Mouse (Mus musculus) midbrain, embryonic 13.5 days (tissue): Measurements from ENCODE around the gene Hfe2. TPM values are rescaled to one million over a fixed set of nuclear protein-coding genes. Genes with fewer than 3 reads are reported as not detected.

Experiments
- ATAC-seq: fragments of 200-750 bp; cut with Nextera tagmentation; 2 replicates; pipeline ENCODE4 v1.8.0; 2017; ENCODE audit warnings: mild to moderate bottlenecking, moderate TSS enrichment, moderate library complexity
- H3K27ac ChIP-seq: fragments of 300-500 bp; sonication (generic); 2 replicates; pipeline ENCODE4 v1.5.1; 2015; ENCODE audit warnings: inconsistent platforms, mild to moderate bottlenecking, moderate library complexity
- H3K27me3 ChIP-seq: fragments of 300-500 bp; sonication (generic); 2 replicates; pipeline ENCODE4 v1.6.1; 2015; ENCODE audit warnings: mild to moderate bottlenecking, inconsistent platforms
- H3K36me3 ChIP-seq: fragments of 300-500 bp; sonication (generic); 2 replicates; pipeline ENCODE4 v1.6.1; 2015; ENCODE audit warnings: mild to moderate bottlenecking, inconsistent platforms
- H3K4me1 ChIP-seq: fragments of 300-500 bp; sonication (generic); replicated peaks from 2 replicates; pipeline ENCODE4 v1.6.1; 2015; ENCODE audit warnings: inconsistent platforms
- H3K4me2 ChIP-seq: fragments of 300-500 bp; sonication (generic); replicated peaks from 2 replicates; pipeline ENCODE4 v1.6.1; 2015; ENCODE audit warnings: moderate library complexity, mild to moderate bottlenecking, inconsistent platforms
- H3K4me3 ChIP-seq: fragments of 300-500 bp; sonication (generic); replicated peaks from 2 replicates; pipeline ENCODE4 v1.5.1; 2015; ENCODE audit warnings: mild to moderate bottlenecking, inconsistent platforms
- H3K9ac ChIP-seq: fragments of 300-500 bp; sonication (generic); replicated peaks from 2 replicates; pipeline ENCODE4 v1.6.1; 2015; ENCODE audit warnings: mild to moderate bottlenecking, inconsistent platforms
- H3K9me3 ChIP-seq: fragments of 300-500 bp; sonication (generic); 2 replicates; pipeline ENCODE4 v1.6.1; 2016; ENCODE audit warnings: mild to moderate bottlenecking, inconsistent platforms
- WGBS: fragments of 180-500 bp; shearing (Covaris S2); methylation state at CpG from one replicate; pipeline ENCODE4 v1.1.7; 2015; 5-methylcytosine and 5-hydroxymethylcytosine counted together
- polyA plus RNA-seq: library from polyadenylated mRNA; unstranded; fragments of >200 nt; fragmentation: Nextera tagmentation; extraction: Ambion mirVana; gene quantifications from 2 replicates; pipeline ENCODE4 v1.2.1, GENCODE M21; 2015

Hfe2 gene
- polyA plus RNA-seq, 1 experiment from 2014 or later: 0.62 TPM

GRCm38 (mm10) chr3:96563267-96563666 lies 38.3 kb downstream of the Hfe2 start:
- H3K27ac ChIP-seq: no peak overlapping the region
- H3K4me2 ChIP-seq: no peak overlapping the region
- ATAC-seq: no peak
- no peak overlapping the region for H3K9ac ChIP-seq
- H3K27me3 ChIP-seq: no peaks in the 10 kb centered on the region
- WGBS: 93% methylated on average over 8 of the region's 8 CpGs
- peaks cover 34% of the 10 kb centered on the region for H3K4me1 ChIP-seq
- H3K36me3 ChIP-seq: peaks cover 21% of the 10 kb centered on the region
- no peaks in the 10 kb centered on the region for H3K9me3 ChIP-seq
- no peak overlapping the region for H3K4me3 ChIP-seq

DNA sequence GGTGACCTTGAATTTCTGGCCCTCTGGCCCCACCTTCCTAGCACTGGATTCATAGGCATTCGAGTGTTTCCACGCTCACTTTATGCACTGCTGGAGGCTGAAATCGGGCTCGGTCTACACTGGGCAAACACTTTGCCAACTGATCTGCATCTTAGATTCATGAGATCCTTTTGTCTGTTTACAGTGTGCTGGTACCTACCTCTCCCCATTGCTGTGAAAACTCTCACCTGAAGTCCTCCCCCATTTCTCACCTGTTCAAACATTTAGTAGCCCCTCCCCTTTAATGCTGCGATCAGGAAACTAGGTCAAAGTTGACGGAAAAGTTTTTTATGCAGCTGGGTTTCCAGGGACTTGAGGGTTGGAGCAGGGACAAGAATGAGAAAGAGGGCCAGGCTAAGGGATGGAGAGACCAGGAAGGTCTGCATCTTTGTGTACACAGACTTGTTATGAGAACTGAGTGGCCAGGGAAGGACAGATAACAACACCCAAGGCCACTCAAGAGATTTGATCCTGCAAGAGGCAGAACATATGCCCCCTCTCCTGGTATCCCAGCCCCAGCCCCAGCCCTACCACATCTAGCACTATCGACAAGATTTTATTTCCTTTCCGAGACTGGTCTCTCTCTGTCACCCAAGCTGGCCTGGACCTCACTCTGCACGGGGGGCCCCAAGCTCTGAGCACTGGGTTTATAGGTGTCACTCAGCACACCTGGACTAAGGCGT lies 39.1 kb downstream of the Hfe2 start:
- whole genome bisulfite sequencing: 83% methylated on average over 10 of the region's 10 CpGs

GRCm38 (mm10) chr3:96564633-96565032 lies 39.7 kb downstream of the Hfe2 start:
- WGBS: 82% methylated on average over 7 of the region's 7 CpGs
- Histone ChIP-seq H3K27me3 (no peaks in the 10 kb centered on the region), H3K9me3 (no peaks in the 10 kb centered on the region), H3K27ac (no peak overlapping the region), H3K36me3 (peaks cover 19% of the 10 kb centered on the region), H3K9ac (no peak overlapping the region), H3K4me1 (peaks cover 22% of the 10 kb centered on the region), H3K4me2 (no peak overlapping the region), H3K4me3 (no peak overlapping the region)
- no peak for ATAC-seq

More for the DNA sequence above, 39.1 kb downstream of the Hfe2 start:
- H3K4me1 ChIP-seq: peaks cover 27% of the 10 kb centered on the region
- ATAC-seq: no peak
- no peaks in the 10 kb centered on the region for H3K27me3 ChIP-seq
- H3K4me2 ChIP-seq: no peak overlapping the region
- H3K27ac ChIP-seq: no peak overlapping the region
- H3K9ac ChIP-seq: no peak overlapping the region
- H3K36me3 ChIP-seq: peaks cover 21% of the 10 kb centered on the region
- H3K4me3 ChIP-seq: no peak overlapping the region
- no peaks in the 10 kb centered on the region for H3K9me3 ChIP-seq

DNA sequence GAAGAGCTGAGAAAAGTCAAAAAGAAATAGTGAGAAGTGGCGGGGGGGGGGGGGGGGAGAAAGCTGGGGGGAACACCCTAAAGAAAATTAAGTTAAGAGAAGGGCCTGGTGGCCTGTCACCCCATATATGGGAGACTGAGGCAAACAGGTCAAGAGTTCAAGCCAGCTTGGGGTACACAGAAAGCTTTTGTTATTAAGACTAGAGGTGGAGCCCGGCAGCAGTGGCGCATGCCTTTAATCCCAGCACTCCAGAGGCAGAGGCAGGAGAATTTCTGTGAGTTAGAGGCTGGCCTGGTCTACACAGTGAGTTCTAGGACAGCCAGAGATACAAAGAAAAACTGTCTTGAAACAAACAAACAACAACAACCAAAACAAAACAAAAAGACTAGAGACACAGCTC lies 40.1 kb downstream of the Hfe2 start:
- Histone ChIP-seq H3K27me3 (no peaks in the 10 kb centered on the region), H3K9me3 (no peaks in the 10 kb centered on the region), H3K4me3 (no peak overlapping the region), H3K4me2 (no peak overlapping the region), H3K36me3 (peaks cover 14% of the 10 kb centered on the region), H3K4me1 (peaks cover 17% of the 10 kb centered on the region), H3K9ac (no peak overlapping the region), H3K27ac (no peak overlapping the region)
- 87% methylated on average over 3 of the region's 3 CpGs for WGBS
- no peak for ATAC-seq

GRCm38 (mm10) chr3:96566661-96567450 lies 41.9 kb downstream of the Hfe2 start:
- H3K4me2 ChIP-seq: no peak overlapping the region
- no peaks in the 10 kb centered on the region for H3K27me3 ChIP-seq
- H3K36me3 ChIP-seq: no peaks in the 10 kb centered on the region
- ATAC-seq: no peak
- H3K4me1 ChIP-seq: 0 out of 2 replicates have a peak, but pooled peaks cover 1% of the 10 kb centered on the region
- H3K9me3 ChIP-seq: no peaks in the 10 kb centered on the region
- H3K4me3 ChIP-seq: no peak overlapping the region
- no peak overlapping the region for H3K9ac ChIP-seq
- WGBS: 82% methylated on average over 8 of the region's 8 CpGs
- H3K27ac ChIP-seq: no peak overlapping the region

- Histone ChIP-seq H3K4me3 (no peak overlapping the region), H3K36me3 (no peaks in the 10 kb centered on the region), H3K27me3 (no peaks in the 10 kb centered on the region), H3K27ac (no peak overlapping the region), H3K9me3 (no peaks in the 10 kb centered on the region), H3K4me1 (no peaks in the 10 kb centered on the region), H3K4me2 (no peak overlapping the region), H3K9ac (no peak overlapping the region)
- 64% methylated on average over 8 of the region's 8 CpGs for WGBS
- ATAC-seq: no peak
These were observed 43.6 kb downstream of the Hfe2 start for GRCm38 (mm10) chr3:96568605-96569004.

- Histone ChIP-seq H3K9me3 (no peaks in the 10 kb centered on the region), H3K27ac (no peak overlapping the region), H3K4me3 (no peak overlapping the region), H3K4me1 (no peaks in the 10 kb centered on the region), H3K36me3 (no peaks in the 10 kb centered on the region), H3K27me3 (no peaks in the 10 kb centered on the region), H3K4me2 (no peak overlapping the region), H3K9ac (no peak overlapping the region)
- 87% methylated on average over 13 of the region's 13 CpGs for WGBS
- ATAC-seq: no peak
These were observed 44.5 kb downstream of the Hfe2 start for GRCm38 (mm10) chr3:96569506-96569905.

- WGBS: 89% methylated on average over 11 of the region's 11 CpGs
- H3K27ac ChIP-seq: no peak overlapping the region
- no peak overlapping the region for H3K4me3 ChIP-seq
- H3K9ac ChIP-seq: no peak overlapping the region
- no peaks in the 10 kb centered on the region for H3K4me1 ChIP-seq
- no peak for ATAC-seq
- H3K36me3 ChIP-seq: no peaks in the 10 kb centered on the region
- no peaks in the 10 kb centered on the region for H3K9me3 ChIP-seq
- no peak overlapping the region for H3K4me2 ChIP-seq
- no peaks in the 10 kb centered on the region for H3K27me3 ChIP-seq
These were observed 45.1 kb downstream of the Hfe2 start for GRCm38 (mm10) chr3:96569966-96570605.

DNA sequence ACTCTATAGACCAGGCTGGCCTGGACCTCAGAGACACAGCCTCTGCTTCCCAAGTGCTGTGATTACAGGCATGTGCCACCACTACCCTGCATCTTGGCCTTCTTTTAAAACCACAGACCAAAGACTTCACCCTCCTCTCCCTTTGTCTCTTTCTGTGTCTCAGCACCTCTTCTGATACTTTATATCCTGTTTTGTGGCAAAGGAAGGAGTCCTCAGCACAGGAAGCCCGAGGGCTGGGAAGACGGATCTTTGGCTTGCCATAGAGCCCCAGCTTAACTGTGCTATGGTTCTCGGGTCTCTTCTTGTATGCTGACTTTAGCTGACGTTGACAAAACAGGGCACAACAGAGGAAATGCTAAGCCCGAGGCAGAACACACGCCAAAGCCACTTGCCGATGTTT lies 45.7 kb downstream of the Hfe2 start:
- Histone ChIP-seq H3K27me3 (no peaks in the 10 kb centered on the region), H3K36me3 (no peaks in the 10 kb centered on the region), H3K4me1 (no peaks in the 10 kb centered on the region), H3K9ac (no peak overlapping the region), H3K27ac (no peak overlapping the region), H3K4me3 (no peak overlapping the region), H3K4me2 (no peak overlapping the region), H3K9me3 (no peaks in the 10 kb centered on the region)
- no peak for ATAC-seq
- 81% methylated on average over 7 of the region's 7 CpGs for WGBS

- no peak overlapping the region for H3K9ac ChIP-seq
- H3K4me3 ChIP-seq: no peak overlapping the region
- H3K27me3 ChIP-seq: no peaks in the 10 kb centered on the region
- H3K4me1 ChIP-seq: peaks cover 3% of the 10 kb centered on the region
- no peaks in the 10 kb centered on the region for H3K9me3 ChIP-seq
- H3K27ac ChIP-seq: no peak overlapping the region
- ATAC-seq: no peak
- WGBS: 76% methylated on average over 2 of the region's 2 CpGs
- H3K4me2 ChIP-seq: no peak overlapping the region
- H3K36me3 ChIP-seq: no peaks in the 10 kb centered on the region
These were observed 46.4 kb downstream of the Hfe2 start for GRCm38 (mm10) chr3:96571336-96571735.

DNA sequence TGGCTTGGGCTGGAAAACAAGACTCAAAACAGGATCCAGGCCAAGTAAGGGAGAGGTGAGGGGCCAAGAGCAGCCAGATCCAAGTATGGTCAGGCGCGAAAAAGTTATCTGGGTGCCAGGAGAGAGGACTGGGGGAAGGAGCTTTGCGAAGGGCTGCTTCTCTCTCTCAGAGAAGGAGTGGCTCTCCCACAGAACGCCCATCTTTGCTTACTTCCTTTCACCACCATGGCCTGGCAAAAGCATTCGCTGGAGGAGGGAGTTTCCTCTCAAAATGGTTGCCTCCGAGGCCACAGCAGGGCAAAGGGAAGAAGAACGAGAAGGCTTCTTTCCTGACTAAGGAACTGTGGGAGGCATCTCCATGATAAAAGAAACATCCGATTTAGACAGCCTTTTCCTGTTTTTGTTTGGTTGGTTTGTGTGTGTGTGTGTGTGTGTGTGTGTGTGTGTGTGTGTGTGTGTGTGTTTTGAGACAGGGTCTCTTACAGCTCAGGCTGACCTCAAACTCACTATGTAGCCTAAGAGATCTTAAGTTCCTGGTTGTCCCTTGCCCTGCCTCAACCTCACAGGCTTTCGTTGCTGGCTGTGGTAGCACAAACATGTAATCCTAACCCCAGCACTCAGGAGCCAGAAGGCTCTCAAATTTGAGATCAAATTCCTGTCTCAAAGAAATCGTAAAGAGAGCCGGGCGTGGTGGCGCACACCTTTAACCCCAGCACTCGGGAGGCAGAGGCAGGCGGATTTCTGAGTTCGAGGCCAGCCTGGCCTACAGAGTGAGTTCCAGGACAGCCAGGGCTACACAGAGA lies 47.1 kb downstream of the Hfe2 start:
- no peak overlapping the region for H3K9ac ChIP-seq
- no peak overlapping the region for H3K4me3 ChIP-seq
- no peak for ATAC-seq
- no peaks in the 10 kb centered on the region for H3K27me3 ChIP-seq
- H3K4me1 ChIP-seq: peaks cover 11% of the 10 kb centered on the region
- WGBS: 87% methylated on average over 16 of the region's 16 CpGs
- H3K9me3 ChIP-seq: no peaks in the 10 kb centered on the region
- no peaks in the 10 kb centered on the region for H3K36me3 ChIP-seq
- H3K27ac ChIP-seq: no peak overlapping the region
- no peak overlapping the region for H3K4me2 ChIP-seq
